Mouse (Mus musculus): ENCODE data around the gene Slc26a11. TPM values are rescaled to one million over a fixed set of nuclear protein-coding genes. Genes with fewer than 3 reads are reported as not detected.

Slc26a11 gene
- polyA plus RNA-seq, 1 experiment from 2014 or later: 8.2 TPM

GRCm38 (mm10) chr11:119428649-119429136, 73.3 kb downstream of the Slc26a11 start:
- Histone ChIP-seq H3K9ac (ENCODE audit: low read depth, low read length) (peak overlapping the region; percentile 23; the same call in 1 of the 2 replicates), H3K27me3 (ENCODE audit: control insufficient read depth, insufficient read depth, low read length) (no peaks in the 10 kb centered on the region), H3K36me3 (ENCODE audit: control insufficient read depth, insufficient read depth, low read length) (peaks cover 4% of the 10 kb centered on the region; the same call in 1 of the 2 replicates), H3K4me1 (ENCODE audit: control insufficient read depth, insufficient read depth, low read length) (peaks cover 5% of the 10 kb centered on the region; the same call in 1 of the 2 replicates), H3K27ac (ENCODE audit: low read depth, low read length) (no peak overlapping the region), H3K4me3 (ENCODE audit: low read length) (peak overlapping the region; percentile 20), H3K9me3 (ENCODE audit: control insufficient read depth, low read length) (no peaks in the 10 kb centered on the region), H3K4me2 (replicated peaks; ENCODE audit: low read depth, low read length) (peak overlapping the region; percentile 34)
- peak; percentile 86 for ATAC-seq (ENCODE audit: low FRiP score, low TSS enrichment)
- 1% methylated on average over 17 of the region's 35 CpGs for WGBS

MicroRNAs within 50 kb of the gene (microRNA counts, 519-probe panel; counts per million panel counts)
- not detected for microRNA mmu-miR-1932

Small RNAs within 50 kb of the gene (microRNA-seq; reads per million reads assigned to microRNA genes)
- not detected for gene Mir1932

Other genes with a start within 250 kb of the Slc26a11 start
- 7.3 and 13.0 TPM in 2 replicates for gene Tbc1d16, start 127.1 kb upstream of the Slc26a11 start, polyA plus RNA-seq (2014; fragmentation: Nextera tagmentation; extraction: Ambion mirVana)
- 5.6 and 6.4 TPM in 2 replicates for gene Ccdc40, start 127.0 kb upstream of the Slc26a11 start, polyA plus RNA-seq (2014; fragmentation: Nextera tagmentation; extraction: Ambion mirVana)
- 21.4 and 37.2 TPM in 2 replicates for gene Gaa, start 87.7 kb upstream of the Slc26a11 start, polyA plus RNA-seq (2014; fragmentation: Nextera tagmentation; extraction: Ambion mirVana)
- gene Eif4a3, start 55.5 kb upstream of the Slc26a11 start, polyA plus RNA-seq (2014; fragmentation: Nextera tagmentation; extraction: Ambion mirVana): 362 and 419 TPM in 2 replicates
- 0.16 and 0.17 TPM in 2 replicates for gene Card14, start 47.8 kb upstream of the Slc26a11 start, polyA plus RNA-seq (2014; fragmentation: Nextera tagmentation; extraction: Ambion mirVana)
- 7.1 and 7.9 TPM in 2 replicates for gene Sgsh, start within 50 bp of the Slc26a11 start, polyA plus RNA-seq (2014; fragmentation: Nextera tagmentation; extraction: Ambion mirVana)
- gene Rnf213, start 37.5 kb downstream of the Slc26a11 start, polyA plus RNA-seq (2014; fragmentation: Nextera tagmentation; extraction: Ambion mirVana): 7.4 and 9.5 TPM in 2 replicates
- 14.6 and 18.4 TPM in 2 replicates for gene Endov, start 135.8 kb downstream of the Slc26a11 start, polyA plus RNA-seq (2014; fragmentation: Nextera tagmentation; extraction: Ambion mirVana)
- gene Nptx1, start 192.2 kb downstream of the Slc26a11 start, polyA plus RNA-seq (2014; fragmentation: Nextera tagmentation; extraction: Ambion mirVana): 0.40 and 0.53 TPM in 2 replicates
- gene Rptor, start 247.3 kb downstream of the Slc26a11 start, polyA plus RNA-seq (2014; fragmentation: Nextera tagmentation; extraction: Ambion mirVana): 11.8 and 15.7 TPM in 2 replicates

Measured in kidney, embryonic 14.5 days (tissue).